In genomic region chr10:80171760-80172526, GRCm38 (mm10) we compare ENCODE assay signal across 8 mouse cellular contexts. TPM values are rescaled to one million over a fixed set of nuclear protein-coding genes. Genes with fewer than 3 reads are reported as not detected.
DNase-seq lines count a peak whose midpoint lies in the region; ATAC-seq and TF ChIP-seq lines count a peak whose summit lies in the region.

No protein-coding gene starts in this region.

- H3K4me2 ChIP-seq in hindbrain, embryonic 11.5 days (replicated peaks; ENCODE audit: low read depth, low read length), result peak overlapping the region; percentile 67
- H3K4me2 ChIP-seq in liver, embryonic 14.5 days (ENCODE audit: low read depth), result peak overlapping the region; percentile 82

- peak; percentile 9 for DNase-seq in gastrocnemius, adult 18-20 months (ENCODE audit: low spot score)
- no peak for DNase-seq in gastrocnemius, adult 8-10 months (ENCODE audit: low spot score in 2 of 2)
- DNase-seq in thymus, postnatal 4 days, result peak; percentile 45
- no peak for DNase-seq in thymus, postnatal 0 days (ENCODE audit: low spot score)
- DNase-seq in hindbrain, embryonic 11.5 days (ENCODE audit: low spot score), result peak; percentile 25
- no peak for DNase-seq in liver, embryonic 14.5 days (ENCODE audit: low read depth in 3 of 3, low spot score in 3 of 3)
- DNase-seq in ovary, postnatal 14 days (ENCODE audit: low spot score), result no peak
- DNase-seq in embryo, embryonic 9.5 days (ENCODE audit: extremely low spot score), result no peak

- peaks cover 17% of the 10 kb centered on the region for H3K36me3 ChIP-seq in hindbrain, embryonic 11.5 days (ENCODE audit: control insufficient read depth, insufficient read depth, low read length)
- peaks cover 19% of the 10 kb centered on the region for H3K36me3 ChIP-seq in liver, embryonic 14.5 days (replicated peaks; ENCODE audit: control insufficient read depth, insufficient read depth, low read depth)

- WGBS in hindbrain, embryonic 11.5 days, result 83% methylated on average over 44 of the region's 45 CpGs
- WGBS in liver, embryonic 14.5 days (ENCODE audit: insufficient replicate concordance), result 89% methylated on average over 45 of the region's 45 CpGs

- H3K27ac ChIP-seq in hindbrain, embryonic 11.5 days (ENCODE audit: low read depth, low read length), result peak overlapping the region; percentile 86
- peak overlapping the region; percentile 51 for H3K27ac ChIP-seq in liver, embryonic 14.5 days

- no peak for ATAC-seq in hindbrain, embryonic 11.5 days (ENCODE audit: low FRiP score)
- no peak for ATAC-seq in liver, embryonic 14.5 days (ENCODE audit: insufficient read depth)

- no peak for TF ChIP-seq CTCF in liver, embryonic 14.5 days (IDR thresholded peaks at IDR 0.05; ENCODE audit: low read depth)

- TF ChIP-seq EP300 in liver, embryonic 14.5 days (IDR thresholded peaks at IDR 0.05; ENCODE audit: low read depth), result no peak

- H3K9ac ChIP-seq in hindbrain, embryonic 11.5 days (ENCODE audit: low read depth, low read length), result peak overlapping the region; percentile 52; the same call in 1 of the 2 replicates
- H3K9ac ChIP-seq in liver, embryonic 14.5 days (replicated peaks), result peak overlapping the region; percentile 69; the same call in 1 of the 2 replicates

- no peaks in the 10 kb centered on the region for H3K9me3 ChIP-seq in hindbrain, embryonic 11.5 days (ENCODE audit: control insufficient read depth, low read length)
- H3K9me3 ChIP-seq in liver, embryonic 14.5 days (ENCODE audit: control insufficient read depth, low read length), result no peaks in the 10 kb centered on the region; the same call in 1 of the 2 replicates

- H3K4me1 ChIP-seq in hindbrain, embryonic 11.5 days (replicated peaks; ENCODE audit: control insufficient read depth, insufficient read depth, low read length), result peaks cover 6% of the 10 kb centered on the region; the same call in 1 of the 2 replicates
- peaks cover 12 to 16% of the 10 kb centered on the region in 2 experiments for H3K4me1 ChIP-seq in liver, embryonic 14.5 days (replicated peaks; ENCODE audit: control insufficient read depth in 2 of 2, insufficient read depth in 2 of 2, low read length in 1 of 2)

- peak overlapping the region; percentile 50 for H3K4me3 ChIP-seq in hindbrain, embryonic 11.5 days (ENCODE audit: low read depth, low read length)
- peak overlapping the region in 1 of 2 experiments; percentile 69; a peak in 3 of 4 replicates for H3K4me3 ChIP-seq in liver, embryonic 14.5 days (ENCODE audit: insufficient read depth in 1 of 2, low read depth in 2 of 2, low read length in 2 of 2)

- no peaks in the 10 kb centered on the region for H3K27me3 ChIP-seq in hindbrain, embryonic 11.5 days (ENCODE audit: control insufficient read depth, insufficient read depth, low read length)
- no peaks in the 10 kb centered on the region for H3K27me3 ChIP-seq in liver, embryonic 14.5 days (ENCODE audit: control insufficient read depth, insufficient read depth, low read length)

RNA-seq across cellular contexts. Expression of gene 1600002K03Rik, which starts 0.8 kb away (rescaled TPM):
- total RNA-seq in gastrocnemius, adult 18-20 months (2021), result 1 to 10 TPM; 5.4 to 6.5 TPM
- 1 to 10 TPM; 4.3 to 7.8 (median 6.9) TPM for total RNA-seq in gastrocnemius, adult 8-10 months (2022)
- 15.3 and 15.4 TPM in 2 replicates for polyA plus RNA-seq in thymus, postnatal 0 days (2015; fragmentation: Nextera tagmentation; extraction: Ambion mirVana)
- polyA plus RNA-seq in hindbrain, embryonic 11.5 days (2014; fragmentation: Nextera tagmentation; extraction: Ambion mirVana), result 7.6 and 9.4 TPM in 2 replicates
- polyA plus RNA-seq in liver, embryonic 14.5 days (2012; rRNA removed), result 6.8 and 6.9 TPM in 2 replicates
- 10.6 and 13.2 TPM in 2 replicates for polyA plus RNA-seq in liver, embryonic 14.5 days (2014; fragmentation: Nextera tagmentation; extraction: Ambion mirVana)

RNA-seq across cellular contexts. Expression of gene Cirbp, which starts 6.2 kb away (rescaled TPM):
- 10 to 100 TPM; 28.9 to 37.5 TPM for total RNA-seq in gastrocnemius, adult 18-20 months (2021)
- 10 to 100 TPM; 23.4 to 49.1 (median 31.4) TPM for total RNA-seq in gastrocnemius, adult 8-10 months (2022)
- polyA plus RNA-seq in thymus, postnatal 0 days (2015; fragmentation: Nextera tagmentation; extraction: Ambion mirVana), result 226 and 376 TPM in 2 replicates
- 83.4 and 90.4 TPM in 2 replicates for polyA plus RNA-seq in hindbrain, embryonic 11.5 days (2014; fragmentation: Nextera tagmentation; extraction: Ambion mirVana)
- polyA plus RNA-seq in liver, embryonic 14.5 days (2012; rRNA removed), result 19.4 and 19.8 TPM in 2 replicates
- 10.1 and 10.7 TPM in 2 replicates for polyA plus RNA-seq in liver, embryonic 14.5 days (2014; fragmentation: Nextera tagmentation; extraction: Ambion mirVana)

RNA-seq across cellular contexts. Expression of gene Efna2, which starts 7.3 kb away (rescaled TPM):
- under 1 TPM; 0.24 to 0.48 TPM for total RNA-seq in gastrocnemius, adult 18-20 months (2021)
- total RNA-seq in gastrocnemius, adult 8-10 months (2022), result under 1 TPM; 0.19 to 0.48 (median 0.36) TPM
- 1.2 and 1.6 TPM in 2 replicates for polyA plus RNA-seq in thymus, postnatal 0 days (2015; fragmentation: Nextera tagmentation; extraction: Ambion mirVana)
- polyA plus RNA-seq in hindbrain, embryonic 11.5 days (2014; fragmentation: Nextera tagmentation; extraction: Ambion mirVana), result 24.8 and 34.2 TPM in 2 replicates
- 0.40 and 0.47 TPM in 2 replicates for polyA plus RNA-seq in liver, embryonic 14.5 days (2012; rRNA removed)
- 0.51 and 0.52 TPM in 2 replicates for polyA plus RNA-seq in liver, embryonic 14.5 days (2014; fragmentation: Nextera tagmentation; extraction: Ambion mirVana)

RNA-seq across cellular contexts. Expression of gene Midn, which starts 23.9 kb away (rescaled TPM):
- 10 to 100 TPM; 40.6 to 47.9 TPM for total RNA-seq in gastrocnemius, adult 18-20 months (2021)
- 10 to 100 TPM; 20.8 to 36.0 (median 29.5) TPM for total RNA-seq in gastrocnemius, adult 8-10 months (2022)
- 13.1 and 18.8 TPM in 2 replicates for polyA plus RNA-seq in thymus, postnatal 0 days (2015; fragmentation: Nextera tagmentation; extraction: Ambion mirVana)
- 66.7 and 67.1 TPM in 2 replicates for polyA plus RNA-seq in hindbrain, embryonic 11.5 days (2014; fragmentation: Nextera tagmentation; extraction: Ambion mirVana)
- 9.1 and 10.3 TPM in 2 replicates for polyA plus RNA-seq in liver, embryonic 14.5 days (2012; rRNA removed)
- 5.1 and 5.7 TPM in 2 replicates for polyA plus RNA-seq in liver, embryonic 14.5 days (2014; fragmentation: Nextera tagmentation; extraction: Ambion mirVana)

RNA-seq across cellular contexts. Expression of gene Cbarp, which starts 31.3 kb away (rescaled TPM):
- total RNA-seq in gastrocnemius, adult 18-20 months (2021), result 1 to 10 TPM; 1.6 to 1.9 TPM
- total RNA-seq in gastrocnemius, adult 8-10 months (2022), result 1 to 10 TPM; 1.9 to 4.0 (median 2.9) TPM
- 3.5 and 4.3 TPM in 2 replicates for polyA plus RNA-seq in thymus, postnatal 0 days (2015; fragmentation: Nextera tagmentation; extraction: Ambion mirVana)
- 15.1 and 16.7 TPM in 2 replicates for polyA plus RNA-seq in hindbrain, embryonic 11.5 days (2014; fragmentation: Nextera tagmentation; extraction: Ambion mirVana)
- 1.8 and 2.2 TPM in 2 replicates for polyA plus RNA-seq in liver, embryonic 14.5 days (2012; rRNA removed)
- 0.42 and 1.1 TPM in 2 replicates for polyA plus RNA-seq in liver, embryonic 14.5 days (2014; fragmentation: Nextera tagmentation; extraction: Ambion mirVana)

Comparison
In these comparisons a context has a peak if more than half of its experiments do, and no peak if none do; other contexts are left out.
1. DNase-seq: peak in gastrocnemius, adult 18-20 months (single experiment), thymus, postnatal 4 days (single experiment) and hindbrain, embryonic 11.5 days (single experiment); none in gastrocnemius, adult 8-10 months (0 of 2), thymus, postnatal 0 days (single experiment), liver, embryonic 14.5 days (0 of 3), ovary, postnatal 14 days (single experiment) and embryo, embryonic 9.5 days (single experiment).